Mouse (Mus musculus): Measurements from ENCODE around the gene Gm21103. TPM values are rescaled to one million over a fixed set of nuclear protein-coding genes. Genes with fewer than 3 reads are reported as not detected.
"Not testable (repeated sequence)": the region's sequence is repeated elsewhere in the genome, so short reads cannot be mapped to it uniquely, and the experiment has no call there.

Gene Gm21103
- total RNA-seq (2017): not detected in 2 replicates

DNA sequence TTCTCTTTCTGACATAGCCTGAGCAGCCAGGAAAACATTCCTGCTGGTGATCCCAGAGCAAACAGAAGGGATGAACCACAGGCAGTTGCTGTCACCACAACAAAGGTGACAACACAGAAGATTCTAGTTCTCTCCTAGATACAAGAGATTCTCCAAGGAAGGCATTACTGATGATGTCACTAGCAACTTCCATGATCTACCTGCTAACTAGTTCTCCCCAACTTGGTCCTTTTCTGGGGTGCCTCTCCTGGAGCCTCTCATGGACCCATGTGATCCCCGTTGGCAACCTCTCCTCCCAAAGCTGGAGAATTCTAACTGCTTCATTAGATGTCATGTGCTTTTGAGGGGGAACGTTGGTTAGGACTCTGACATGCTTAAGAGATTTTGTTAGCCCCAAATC is at the start of gene Gm21103:
Gene Gm21103, minus strand, starts transcription at position 101 of the 400 bp plus-strand sequence.
- ATAC-seq (ENCODE audit: extremely low read depth, insufficient number of reproducible peaks, low FRiP score, poor library complexity, severe bottlenecking): not testable (repeated sequence)

DNA sequence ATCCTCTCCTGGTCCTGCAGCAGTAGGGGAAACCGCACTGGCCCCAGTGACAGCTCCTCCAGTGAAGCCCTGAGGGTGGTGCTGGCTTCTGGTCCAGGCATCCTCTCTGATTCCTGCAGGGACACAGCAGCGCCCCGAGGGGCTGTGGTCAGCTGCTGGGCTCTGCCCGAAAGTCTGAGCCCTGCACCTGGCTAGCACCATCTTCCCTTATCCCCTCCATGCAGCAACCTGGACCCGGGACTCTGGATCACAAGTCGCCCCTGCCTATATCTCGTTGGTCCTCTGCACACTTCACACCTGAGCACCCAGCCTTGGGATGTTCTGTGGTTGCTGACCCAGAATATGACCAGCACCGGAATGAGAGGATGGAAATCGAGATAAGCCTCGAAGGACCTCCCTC is 38.9 kb upstream of the Gm21103 start, which contains the start of gene Gm3618:
Gene Gm3618, minus strand, starts transcription at position 101 of the 400 bp plus-strand sequence.
- not testable (repeated sequence) for ATAC-seq (ENCODE audit: extremely low read depth, insufficient number of reproducible peaks, low FRiP score, poor library complexity, severe bottlenecking)

DNA sequence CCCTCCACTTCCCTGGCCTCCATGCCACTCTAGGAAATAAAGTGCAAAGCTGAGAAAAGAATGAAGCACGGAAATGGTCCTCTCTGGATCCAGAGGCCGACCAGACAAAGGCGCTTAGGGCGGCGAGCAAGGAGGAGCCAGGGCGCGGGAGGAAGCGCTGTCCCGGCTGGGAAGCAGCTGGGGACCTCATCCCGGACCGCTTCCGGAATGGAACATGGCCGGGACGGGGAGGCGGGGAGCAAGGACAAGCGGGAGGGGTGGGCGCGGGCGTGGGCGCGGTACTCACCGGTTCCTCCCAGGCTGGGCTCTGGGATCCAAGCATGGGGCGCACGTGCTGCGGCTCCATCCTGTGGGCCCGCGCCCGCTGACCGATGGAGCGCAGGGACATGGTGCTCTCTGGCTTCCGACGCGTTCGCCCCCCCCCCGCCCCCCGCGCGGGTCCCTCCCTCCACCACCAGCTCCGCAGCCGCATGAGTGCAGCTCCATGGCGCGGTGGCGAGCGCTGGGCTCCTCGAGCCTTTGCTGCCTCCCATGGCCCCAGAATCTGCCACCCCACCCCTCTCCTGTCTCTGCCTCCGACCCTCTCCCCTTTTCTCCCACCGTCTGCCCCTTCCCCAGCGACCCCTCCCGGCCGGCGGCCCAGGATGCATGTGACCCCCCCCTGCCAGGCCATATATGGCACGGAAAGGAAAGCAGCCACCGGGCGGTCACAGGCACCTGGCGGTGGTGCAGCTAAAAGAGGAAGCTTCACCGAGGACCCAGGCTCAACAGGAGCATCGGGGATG is 17.5 kb downstream of the Gm21103 start, which contains the start of gene Gm3411:
Gene Gm3411, minus strand, starts transcription at position 320 of the 785 bp plus-strand sequence.
- not testable (repeated sequence) for ATAC-seq (ENCODE audit: extremely low read depth, insufficient number of reproducible peaks, low FRiP score, poor library complexity, severe bottlenecking)

Other genes with a start within 250 kb of the Gm21103 start
- gene Gm6337, start 246.6 kb downstream of the Gm21103 start, total RNA-seq (2017): not detected in 2 replicates
- gene Gm8206, start 210.9 kb downstream of the Gm21103 start, total RNA-seq (2017): 1.6 TPM in 1 of 2 replicates, not detected in the other
- not detected in 2 replicates for gene Gm3468, start 196.2 kb downstream of the Gm21103 start, total RNA-seq (2017)
- gene Gm3476, start 179.0 kb downstream of the Gm21103 start, total RNA-seq (2017): not detected in 2 replicates
- not detected in 2 replicates for gene Gm21560, start 85.6 kb downstream of the Gm21103 start, total RNA-seq (2017)
- 0.25 TPM in 1 of 2 replicates, not detected in the other for gene Gm3411, start 17.6 kb downstream of the Gm21103 start, total RNA-seq (2017)
- gene Gm3618, start 38.8 kb upstream of the Gm21103 start, total RNA-seq (2017): not detected in 2 replicates
- gene Gm16440, start 85.5 kb upstream of the Gm21103 start, total RNA-seq (2017): not detected in 2 replicates
- gene Gm3591, start 107.6 kb upstream of the Gm21103 start, total RNA-seq (2017): not detected in 2 replicates
- not detected in 2 replicates for gene Gm3594, start 139.8 kb upstream of the Gm21103 start, total RNA-seq (2017)
- not detected in 2 replicates for gene Gm8356, start 232.4 kb upstream of the Gm21103 start, total RNA-seq (2017)